Mouse (Mus musculus): Measurements from ENCODE around the gene Cfap58.

Gene Cfap58

GRCm38 (mm10) chr19:47937443-47938406 is at the start of gene Cfap58:
Gene Cfap58 (plus strand): TSS chr19:47937675.
- DNase-seq: no peak

DNA sequence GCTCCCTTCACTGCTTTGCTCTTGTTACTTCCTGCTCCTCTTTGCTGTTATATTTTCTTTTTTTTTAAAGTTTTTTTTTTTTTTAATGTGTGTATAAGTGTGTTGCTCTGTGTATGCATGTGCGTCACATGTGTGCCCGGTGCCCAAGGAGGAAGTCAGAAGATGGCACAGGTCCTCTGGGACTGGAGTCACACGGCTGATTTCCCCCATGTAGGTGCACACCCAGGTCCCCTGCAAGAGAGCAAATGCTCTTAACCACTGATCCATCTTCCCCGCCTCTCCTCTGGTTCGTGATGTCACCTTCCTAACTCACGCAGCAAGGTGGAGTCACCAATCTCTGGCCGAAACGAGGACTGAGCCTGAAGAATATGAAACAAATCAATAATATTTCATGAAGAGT is 49.4 kb upstream of the Cfap58 start:
- no peak for DNase-seq

- no peak for DNase-seq
Measured at GRCm38 (mm10) chr19:47890489-47891130, 46.9 kb upstream of the Cfap58 start.

DNA sequence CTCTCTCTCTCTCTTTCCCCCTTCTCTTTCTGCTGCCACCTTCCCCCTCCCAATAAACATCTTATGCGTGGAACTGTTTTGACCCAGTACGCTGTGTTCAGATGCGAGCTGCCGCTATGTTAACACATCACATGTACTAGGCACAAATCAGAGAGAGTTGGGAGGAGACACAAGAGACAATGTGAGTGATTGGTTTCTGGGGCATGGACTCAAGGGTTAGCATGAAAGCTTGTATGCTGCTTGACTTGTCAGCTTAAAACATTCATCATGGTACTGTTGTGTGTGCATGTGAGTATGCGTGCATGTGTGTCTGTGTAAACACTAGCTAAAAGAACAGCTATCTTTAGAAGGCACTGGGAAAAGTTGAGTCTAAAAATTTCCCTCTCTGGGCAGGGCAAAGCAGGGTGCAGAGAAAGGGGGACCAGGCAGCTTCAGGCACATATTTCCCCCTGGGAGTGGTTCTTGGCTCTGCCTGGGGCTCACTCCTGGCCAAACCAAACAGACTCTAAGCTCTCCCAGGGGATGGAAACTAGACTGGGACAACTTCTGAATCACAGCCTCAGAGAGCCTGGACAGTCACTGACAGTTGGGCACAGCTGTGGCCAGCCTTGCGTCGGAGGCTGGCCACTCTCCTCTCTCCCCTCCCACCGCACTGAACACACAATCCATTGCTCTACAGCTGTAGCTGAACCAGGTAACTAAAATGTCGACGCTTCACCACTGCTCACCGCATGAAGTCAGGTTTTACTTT is 45.7 kb upstream of the Cfap58 start:
- no peak for DNase-seq

GRCm38 (mm10) chr19:47893092-47893491 is 44.4 kb upstream of the Cfap58 start:
- DNase-seq: no peak

GRCm38 (mm10) chr19:47898472-47899079 is 38.9 kb upstream of the Cfap58 start:
- DNase-seq: no peak

GRCm38 (mm10) chr19:47900012-47900411 is 37.5 kb upstream of the Cfap58 start:
- DNase-seq: no peak

DNA sequence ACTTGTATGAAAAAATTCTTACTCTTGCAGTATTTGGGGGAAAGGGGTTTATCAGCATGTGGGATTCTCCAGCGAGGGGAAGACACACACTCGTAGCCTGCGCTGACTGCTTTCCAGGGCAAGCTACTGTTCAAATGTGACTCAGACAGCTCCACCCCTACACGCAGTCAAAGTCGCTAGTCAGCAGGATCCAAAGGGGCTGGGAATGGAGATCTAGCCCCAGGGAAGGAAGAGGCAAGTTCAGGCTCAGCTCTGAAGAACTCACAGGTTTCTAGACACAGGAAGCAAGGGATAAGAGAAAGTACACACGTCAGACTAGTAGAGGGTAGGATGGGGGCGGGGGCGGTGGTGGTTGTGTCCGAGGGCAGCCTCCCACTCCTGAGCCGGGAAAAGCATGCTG is 36.9 kb upstream of the Cfap58 start:
- no peak for DNase-seq

- no peak for DNase-seq
Measured at GRCm38 (mm10) chr19:47902316-47903201, 34.9 kb upstream of the Cfap58 start.

GRCm38 (mm10) chr19:47903679-47904078 is 33.8 kb upstream of the Cfap58 start:
- no peak for DNase-seq

DNA sequence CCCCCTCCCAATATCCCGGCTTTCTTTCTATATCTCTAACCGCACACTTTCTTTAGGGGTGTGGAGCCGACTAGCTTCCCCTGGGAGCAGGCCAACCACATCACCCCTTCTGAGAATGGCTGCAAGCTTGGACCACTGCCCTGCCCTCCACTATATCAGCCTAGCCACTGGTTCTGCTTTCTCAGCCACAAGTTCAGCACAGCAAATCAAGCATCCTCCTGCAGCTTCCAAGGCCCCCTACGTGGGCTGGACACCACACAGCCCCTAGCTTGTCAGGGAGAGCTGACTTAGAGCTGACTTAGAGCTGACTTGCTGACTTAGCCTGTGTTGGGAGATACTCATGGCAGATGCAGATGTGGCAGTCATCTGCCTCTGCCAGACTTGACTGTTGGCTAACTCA is 32.4 kb upstream of the Cfap58 start:
- no peak for DNase-seq

GRCm38 (mm10) chr19:47905603-47906002 is 31.9 kb upstream of the Cfap58 start:
- no peak for DNase-seq

- DNase-seq: no peak
Measured at GRCm38 (mm10) chr19:47907596-47907995, 29.9 kb upstream of the Cfap58 start.

DNA sequence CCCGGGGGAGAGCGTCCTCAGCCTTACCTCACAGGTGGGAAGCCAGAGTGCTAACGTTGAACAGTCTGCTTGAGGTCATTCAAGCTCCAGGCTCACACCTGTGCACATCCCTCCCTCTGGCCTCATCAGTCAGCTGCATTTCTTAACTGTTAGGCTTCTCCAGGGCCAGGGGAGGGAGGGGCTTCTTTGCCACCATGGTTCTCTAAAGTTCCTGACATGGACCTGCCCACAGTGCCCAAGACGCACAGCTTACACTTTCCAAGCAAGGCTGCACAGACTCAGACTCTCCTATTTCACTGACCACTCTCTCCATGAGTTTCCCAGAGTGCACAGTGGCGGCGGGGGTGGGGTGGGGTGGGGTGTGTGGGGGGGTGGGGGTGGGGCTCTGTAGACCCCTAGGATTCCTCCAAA is 28.5 kb upstream of the Cfap58 start:
- no peak for DNase-seq

GRCm38 (mm10) chr19:47909387-47910116 is 27.9 kb upstream of the Cfap58 start:
- DNase-seq: no peak

- DNase-seq: no peak
Measured at GRCm38 (mm10) chr19:47910117-47910618, 27.3 kb upstream of the Cfap58 start.

DNA sequence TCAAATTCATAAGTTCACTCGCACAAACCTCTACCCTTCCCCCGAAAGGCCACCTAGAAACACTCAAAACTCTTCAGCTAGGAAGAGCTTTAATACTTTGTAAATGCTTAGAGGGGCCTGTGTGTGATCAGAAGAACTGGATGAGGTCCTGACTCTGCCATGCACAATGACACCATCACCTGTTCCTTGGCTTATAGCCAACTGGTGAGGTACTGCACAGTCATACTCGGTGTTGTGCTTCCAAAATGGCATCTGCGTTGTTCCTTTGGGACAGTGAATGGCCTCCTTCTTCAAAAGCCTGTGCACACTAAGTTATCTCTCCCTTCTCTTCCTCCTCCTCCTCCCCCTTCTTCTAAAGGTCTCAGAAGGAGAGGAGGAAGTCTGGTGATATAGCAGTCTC is 26.7 kb upstream of the Cfap58 start:
- no peak for DNase-seq

- no peak for DNase-seq
Measured at GRCm38 (mm10) chr19:47913344-47913743, 24.1 kb upstream of the Cfap58 start.

DNA sequence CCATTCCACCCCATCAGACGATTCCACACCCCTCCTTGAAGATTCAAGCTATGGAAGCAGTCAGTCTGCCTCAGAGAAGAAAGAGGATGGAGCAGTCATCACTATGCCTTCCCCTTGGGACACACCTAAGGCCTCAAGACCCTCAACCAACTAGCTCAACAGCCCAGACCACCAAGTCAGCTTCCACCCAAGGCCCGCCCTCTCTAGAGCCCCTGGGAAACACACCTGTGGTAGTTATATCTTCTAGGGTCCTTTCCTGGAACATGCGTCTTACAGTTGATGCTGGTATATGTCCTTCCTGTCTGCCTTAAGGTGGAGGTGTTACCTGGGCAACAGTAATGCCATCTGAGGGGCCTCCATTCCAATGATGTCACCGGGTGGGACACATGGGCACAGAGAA is 23.3 kb upstream of the Cfap58 start:
- no peak for DNase-seq

- no peak for DNase-seq
Measured at GRCm38 (mm10) chr19:47915251-47915650, 22.2 kb upstream of the Cfap58 start.

DNA sequence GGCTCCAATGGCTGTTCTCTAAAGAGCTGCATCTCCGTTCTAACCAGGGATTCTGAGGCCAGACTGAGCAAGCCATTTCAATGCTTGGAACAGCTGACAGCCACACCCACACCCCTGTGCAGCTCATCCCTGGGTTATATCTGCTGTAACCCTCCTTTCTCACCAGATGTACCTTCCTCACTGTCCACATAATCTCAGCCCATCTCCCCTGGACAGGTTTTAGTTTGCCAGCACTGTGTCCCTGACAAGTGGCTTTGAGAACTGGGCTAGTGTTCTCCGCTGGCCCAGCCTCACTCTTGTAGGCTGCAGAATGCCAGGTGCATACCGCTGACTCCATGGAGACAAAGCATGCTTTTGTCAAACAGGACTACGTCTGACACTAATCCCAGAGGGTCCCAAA is 20.1 kb upstream of the Cfap58 start:
- DNase-seq: no peak
